Mouse (Mus musculus) intestine, embryonic 16.5 days (tissue): ENCODE measurements around the gene Cdt1. TPM values are rescaled to one million over a fixed set of nuclear protein-coding genes. Genes with fewer than 3 reads are reported as not detected.

Source experiments
- ATAC-seq: fragments of 200-750 bp; cut with Nextera tagmentation; 2 replicates; pipeline ENCODE4 v1.8.0; 2017; ENCODE audit warnings: moderate TSS enrichment, moderate library complexity
- H3K27ac ChIP-seq: fragments of 300-500 bp; sonication (generic); 2 replicates; pipeline ENCODE4 v1.5.1; 2014; ENCODE audit warnings: mild to moderate bottlenecking, low read length
- H3K27me3 ChIP-seq: fragments of 300-500 bp; sonication (generic); replicated peaks from 2 replicates; pipeline ENCODE4 v1.6.1; 2014; ENCODE audit warnings: low read length, control low read depth, mixed read lengths; ENCODE audit not compliant: control insufficient read depth, insufficient read depth
- H3K36me3 ChIP-seq: fragments of 300-500 bp; sonication (generic); 2 replicates; pipeline ENCODE4 v1.6.1; 2014; ENCODE audit warnings: low read length, control low read depth; ENCODE audit not compliant: control insufficient read depth, insufficient read depth
- H3K4me1 ChIP-seq: fragments of 300-500 bp; sonication (generic); 2 replicates; pipeline ENCODE4 v1.6.1; 2014; ENCODE audit warnings: low read length, control low read depth, mixed read lengths; ENCODE audit not compliant: control insufficient read depth, insufficient read depth
- H3K4me2 ChIP-seq: fragments of 300-500 bp; sonication (generic); 2 replicates; pipeline ENCODE4 v1.6.1; 2014; ENCODE audit warnings: low read depth, low read length, control low read depth
- H3K4me3 ChIP-seq: fragments of 300-500 bp; sonication (generic); 2 replicates; pipeline ENCODE4 v1.5.1; 2014; ENCODE audit warnings: mild to moderate bottlenecking, low read length
- H3K9ac ChIP-seq: fragments of 300-500 bp; sonication (generic); 2 replicates; pipeline ENCODE4 v1.6.1; 2014; ENCODE audit warnings: low read depth, low read length
- H3K9me3 ChIP-seq: fragments of 300-500 bp; sonication (generic); 2 replicates; pipeline ENCODE4 v1.6.1; 2016; ENCODE audit warnings: low read length, control low read depth; ENCODE audit not compliant: control insufficient read depth
- WGBS: fragments of 180-500 bp; shearing (Covaris S2); extraction: QIAGEN DNeasy Blood & Tissue Kit; methylation state at CpG from one replicate; pipeline ENCODE4 v1.1.7; 2014; 5-methylcytosine and 5-hydroxymethylcytosine counted together
- polyA plus RNA-seq: library from polyadenylated mRNA; unstranded; fragments of >200 nt; fragmentation: Nextera tagmentation; extraction: Ambion mirVana; gene quantifications from 2 replicates; pipeline ENCODE4 v1.2.1, GENCODE M21; 2015

The Cdt1 gene
- polyA plus RNA-seq, 1 experiment from 2014 or later = 40.0 TPM

DNA sequence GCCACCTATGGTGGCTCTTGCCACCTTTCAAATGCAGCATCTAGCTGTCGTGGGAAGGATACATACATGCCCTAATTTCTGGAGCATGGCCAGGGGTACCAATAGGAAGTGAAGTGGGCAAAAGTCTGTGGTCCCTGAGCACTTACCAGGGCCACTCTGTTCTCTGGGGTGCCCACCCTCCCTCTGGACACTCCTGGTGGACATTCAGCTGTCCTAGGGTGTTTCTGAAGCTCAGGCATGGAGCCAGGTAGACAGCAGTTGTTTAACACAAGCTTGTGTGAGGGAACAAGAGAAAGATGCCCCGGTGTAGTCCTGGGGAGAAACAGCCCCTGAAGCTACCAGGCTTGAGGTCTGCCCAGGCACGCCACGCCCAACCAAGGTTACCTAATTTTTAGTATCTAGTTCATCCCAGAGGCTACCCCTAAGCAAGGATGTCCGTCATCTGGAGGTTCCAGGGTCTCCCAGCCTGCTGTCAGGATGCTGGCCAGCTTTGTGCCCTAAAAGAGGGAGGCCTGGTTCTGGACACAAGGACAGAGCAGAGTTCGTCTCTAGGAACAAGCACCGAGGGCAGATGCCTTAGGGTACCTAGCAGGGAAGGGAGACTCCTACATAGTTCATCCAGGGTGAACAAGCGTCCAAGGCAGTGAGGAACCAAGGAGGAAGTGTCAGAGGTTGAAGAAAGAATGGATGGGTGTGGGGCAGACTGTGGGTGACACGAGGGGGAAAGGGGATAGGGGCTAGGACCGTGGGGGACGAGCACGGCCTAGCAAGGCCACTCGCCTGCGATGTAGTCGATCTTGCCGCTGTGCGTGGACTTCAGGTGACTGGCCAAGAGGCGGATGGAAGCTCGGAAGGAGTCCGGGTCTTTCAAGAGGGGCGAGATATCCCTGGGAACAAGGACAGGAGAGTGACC lies 8.2 kb downstream of the Cdt1 start:
- H3K36me3 ChIP-seq = peaks cover 11% of the 10 kb centered on the region; the same call in 1 of the 2 replicates
- peak overlapping the region; percentile 90 for H3K9ac ChIP-seq
- peak; percentile 10 for ATAC-seq
- H3K27ac ChIP-seq = peak overlapping the region; percentile 94
- no peaks in the 10 kb centered on the region for H3K9me3 ChIP-seq
- H3K4me3 ChIP-seq = peak overlapping the region; percentile 71
- H3K4me2 ChIP-seq = peak overlapping the region; percentile 50
- H3K27me3 ChIP-seq = no peaks in the 10 kb centered on the region
- 14% methylated on average over 21 of the region's 21 CpGs for WGBS
- H3K4me1 ChIP-seq = peaks cover 42% of the 10 kb centered on the region

GRCm38 (mm10) chr8:122576648-122577022 lies 8.8 kb downstream of the Cdt1 start, which contains the start of gene Aprt:
Gene Aprt (minus strand): TSS chr8:122576909.
- Histone ChIP-seq H3K4me1 (peaks cover 39% of the 10 kb centered on the region), H3K9me3 (no peaks in the 10 kb centered on the region), H3K27ac (peak within 1 kb of the TSS; percentile 94), H3K4me3 (peak within 1 kb of the TSS; percentile 71), H3K36me3 (peaks cover 5% of the 10 kb centered on the region; the same call in 1 of the 2 replicates), H3K4me2 (peak within 1 kb of the TSS; percentile 50), H3K27me3 (no peaks in the 10 kb centered on the region), H3K9ac (peak within 1 kb of the TSS; percentile 90)
- under 1% methylated on average over 39 of the region's 39 CpGs for WGBS
- peak; percentile 84 for ATAC-seq

DNA sequence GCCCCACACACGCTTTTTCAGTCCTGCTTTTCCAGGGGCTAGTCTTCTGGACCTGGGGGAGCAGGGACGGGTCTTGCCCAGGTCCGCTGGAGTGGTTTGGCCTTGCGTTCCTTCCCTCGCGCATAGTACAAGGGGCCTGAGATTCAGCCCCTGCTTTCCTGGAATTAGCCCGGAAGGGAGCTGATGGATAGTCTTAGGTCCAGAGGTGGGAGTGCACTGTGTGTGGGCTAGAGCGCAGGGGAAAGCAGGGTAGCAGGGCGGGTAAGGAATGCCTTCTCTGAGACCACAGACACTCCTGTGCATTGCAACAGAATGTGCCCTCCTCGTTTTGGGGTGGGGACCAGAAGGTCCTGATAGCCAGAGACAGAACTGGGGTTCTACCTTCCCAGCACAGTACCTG lies 9.3 kb downstream of the Cdt1 start:
- Histone ChIP-seq H3K27me3 (no peaks in the 10 kb centered on the region), H3K4me1 (peaks cover 34% of the 10 kb centered on the region), H3K27ac (peak overlapping the region; percentile 59), H3K36me3 (peaks cover under 1% of the 10 kb centered on the region; the same call in 1 of the 2 replicates), H3K4me2 (peak overlapping the region; percentile 50), H3K9me3 (no peaks in the 10 kb centered on the region), H3K9ac (peak overlapping the region; percentile 90), H3K4me3 (peak overlapping the region; percentile 71)
- peak; percentile 5 for ATAC-seq
- WGBS = 25% methylated on average over 10 of the region's 10 CpGs

- ATAC-seq = no peak
- Histone ChIP-seq H3K27me3 (no peaks in the 10 kb centered on the region), H3K4me3 (no peak overlapping the region), H3K9me3 (no peaks in the 10 kb centered on the region), H3K4me1 (peaks cover 28% of the 10 kb centered on the region), H3K4me2 (no peak overlapping the region), H3K9ac (peak overlapping the region; percentile 17; the same call in 1 of the 2 replicates), H3K36me3 (no peaks in the 10 kb centered on the region), H3K27ac (no peak overlapping the region)
- WGBS = 38% methylated on average over 7 of the region's 7 CpGs
Measured at GRCm38 (mm10) chr8:122579196-122579595, 11.4 kb downstream of the Cdt1 start.

- Histone ChIP-seq H3K4me3 (no peak overlapping the region), H3K9ac (no peak overlapping the region), H3K9me3 (no peaks in the 10 kb centered on the region), H3K4me1 (peaks cover 27% of the 10 kb centered on the region), H3K27ac (no peak overlapping the region), H3K27me3 (no peaks in the 10 kb centered on the region), H3K4me2 (no peak overlapping the region), H3K36me3 (no peaks in the 10 kb centered on the region)
- ATAC-seq = no peak
- 47% methylated on average over 14 of the region's 15 CpGs for WGBS
Measured at GRCm38 (mm10) chr8:122580926-122581325, 13.1 kb downstream of the Cdt1 start.

- Histone ChIP-seq H3K9ac (peak overlapping the region; percentile 59), H3K27me3 (no peaks in the 10 kb centered on the region), H3K4me1 (peaks cover 24% of the 10 kb centered on the region), H3K4me2 (peak overlapping the region; percentile 26; the same call in 1 of the 2 replicates), H3K9me3 (no peaks in the 10 kb centered on the region), H3K27ac (peak overlapping the region; percentile 95), H3K4me3 (no peak overlapping the region), H3K36me3 (no peaks in the 10 kb centered on the region)
- 0 out of 2 replicates have a peak, but pooled peaks have one; percentile 0 for ATAC-seq
- 82% methylated on average over 9 of the region's 9 CpGs for WGBS
Measured at GRCm38 (mm10) chr8:122584981-122585380, 17.2 kb downstream of the Cdt1 start.

GRCm38 (mm10) chr8:122585411-122585891 lies 17.6 kb downstream of the Cdt1 start:
- Histone ChIP-seq H3K27ac (peak overlapping the region; percentile 95), H3K4me1 (peaks cover 23% of the 10 kb centered on the region), H3K4me3 (0 out of 2 replicates have a peak overlapping the region, but pooled peaks have one; percentile 9), H3K9me3 (no peaks in the 10 kb centered on the region), H3K9ac (peak overlapping the region; percentile 59), H3K27me3 (no peaks in the 10 kb centered on the region), H3K36me3 (no peaks in the 10 kb centered on the region), H3K4me2 (peak overlapping the region; percentile 26; the same call in 1 of the 2 replicates)
- 33% methylated on average over 14 of the region's 14 CpGs for WGBS
- ATAC-seq = peak; percentile 77

- Histone ChIP-seq H3K36me3 (no peaks in the 10 kb centered on the region), H3K27ac (peak overlapping the region; percentile 95), H3K9me3 (no peaks in the 10 kb centered on the region), H3K4me3 (no peak overlapping the region), H3K27me3 (no peaks in the 10 kb centered on the region), H3K4me1 (peaks cover 23% of the 10 kb centered on the region), H3K9ac (peak overlapping the region; percentile 59; the same call in 1 of the 2 replicates), H3K4me2 (0 out of 2 replicates have a peak overlapping the region, but pooled peaks have one; percentile 26)
- no peak for ATAC-seq
- 63% methylated on average over 7 of the region's 7 CpGs for WGBS
Measured at GRCm38 (mm10) chr8:122586171-122586570, 18.4 kb downstream of the Cdt1 start.

- H3K36me3 ChIP-seq = no peaks in the 10 kb centered on the region
- H3K27me3 ChIP-seq = no peaks in the 10 kb centered on the region
- peak; percentile 55 for ATAC-seq
- peak overlapping the region; percentile 95 for H3K27ac ChIP-seq
- peak overlapping the region; percentile 19; the same call in 1 of the 2 replicates for H3K4me2 ChIP-seq
- H3K4me3 ChIP-seq = no peak overlapping the region
- peaks cover 23% of the 10 kb centered on the region for H3K4me1 ChIP-seq
- peak overlapping the region; percentile 31; the same call in 1 of the 2 replicates for H3K9ac ChIP-seq
- no peaks in the 10 kb centered on the region for H3K9me3 ChIP-seq
- WGBS = 57% methylated on average over 10 of the region's 10 CpGs
Measured at GRCm38 (mm10) chr8:122586749-122587148, 18.9 kb downstream of the Cdt1 start.
